ENCODE assay signal across 9 mouse cellular contexts in the genomic region with DNA sequence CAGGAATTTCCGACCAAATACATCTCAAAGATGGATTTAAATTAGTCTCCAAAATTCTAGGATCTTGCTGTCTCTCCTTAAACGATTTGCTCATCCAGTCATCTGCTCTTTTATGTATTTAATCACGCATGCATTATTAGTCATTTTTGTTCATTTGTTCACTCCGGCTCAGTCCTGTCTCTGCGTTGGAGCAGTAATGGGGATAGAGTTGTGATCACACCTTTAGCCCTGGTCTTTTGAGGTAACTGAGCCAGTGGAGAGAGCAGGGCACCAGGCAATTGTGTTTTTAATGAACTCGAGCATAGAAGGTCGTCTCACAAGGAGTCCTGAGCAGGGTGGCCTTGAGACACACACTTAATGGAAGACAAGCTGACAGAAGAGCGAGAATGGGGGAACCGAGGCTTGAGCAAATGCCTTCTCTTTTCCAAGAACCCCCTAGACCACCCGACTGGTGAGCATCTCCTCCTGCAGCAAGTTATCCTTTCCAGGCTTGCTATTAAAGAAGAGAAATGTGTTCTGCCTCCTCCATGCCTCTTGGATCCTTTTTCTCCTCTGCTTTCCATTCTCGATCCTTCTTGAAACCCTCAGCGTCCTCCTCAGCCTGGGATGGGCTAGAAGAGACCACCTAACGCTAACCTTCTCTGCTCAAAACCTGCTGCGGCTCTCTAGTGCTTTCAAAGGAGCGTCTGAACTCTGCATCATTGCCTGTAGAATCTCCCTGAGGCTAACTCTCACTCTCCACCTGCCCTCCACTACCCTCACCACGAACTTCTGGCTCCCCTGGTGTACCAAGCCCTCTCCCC. TPM values are rescaled to one million over a fixed set of nuclear protein-coding genes. Genes with fewer than 3 reads are reported as not detected.
DNase-seq lines count a peak whose midpoint lies in the region; ATAC-seq and TF ChIP-seq lines count a peak whose summit lies in the region.
"Had no signal": no experiment of that assay in that cellular context is flagged by ENCODE, and none has a peak within 500 bp of the region (broad histone marks: within the 10 kb centered on the region; RNA-seq: fewer than 3 reads in every experiment).

No protein-coding gene starts in this region.

- no peak overlapping the region for H3K27ac ChIP-seq in lung, embryonic 14.5 days (ENCODE audit: low read depth)
- no peak overlapping the region for H3K27ac ChIP-seq in embryonic fibroblast, embryonic 13.5 days (ENCODE audit: insufficient read depth, low read length)
- no peak overlapping the region for H3K27ac ChIP-seq in limb, embryonic 11.5 days (replicated peaks; ENCODE audit: low read depth, low read length)

- TF ChIP-seq POLR2A in embryonic fibroblast, embryonic 13.5 days (IDR thresholded peaks at IDR 0.05; ENCODE audit: low read depth, low read length): no peak

- no peak for DNase-seq in lung, embryonic 14.5 days
- no peak for DNase-seq in lung, postnatal 4 days
- DNase-seq in limb, embryonic 11.5 days (ENCODE audit: low spot score): no peak
- DNase-seq in splenic B cell, adult 2 months (ENCODE audit: low read depth, low spot score): peak; percentile 76
- DNase-seq in thymus, postnatal 4 days: no peak
- DNase-seq in kidney, adult 8-10 months: no peak
- DNase-seq in left cerebral cortex, postnatal 10 days (ENCODE audit: extremely low spot score in 1 of 2, low spot score in 2 of 2): no peak

- H3K4me1 ChIP-seq in lung, embryonic 14.5 days (ENCODE audit: insufficient read depth): no peaks in the 10 kb centered on the region
- no peaks in the 10 kb centered on the region for H3K4me1 ChIP-seq in embryonic fibroblast, embryonic 13.5 days (ENCODE audit: control insufficient read depth, insufficient read depth, low read length)
- H3K4me1 ChIP-seq in limb, embryonic 11.5 days (ENCODE audit: control insufficient read depth, insufficient read depth, low read length): no peaks in the 10 kb centered on the region

- H3K9ac ChIP-seq in lung, embryonic 14.5 days: peak overlapping the region; percentile 27
- H3K9ac ChIP-seq in limb, embryonic 11.5 days (ENCODE audit: low read length): no peak overlapping the region

- intact Hi-C loops in left cerebral cortex, postnatal 10 days (cut with DNase I): loop anchor here (1.0 kb wide), 1 partner anchor 42 kb away; no protein-coding TSS in a partner anchor

- TF ChIP-seq CTCF in lung, embryonic 14.5 days (IDR thresholded peaks at IDR 0.05; ENCODE audit: low read depth): no peak
- no peak for TF ChIP-seq CTCF in embryonic fibroblast, embryonic 13.5 days (IDR thresholded peaks at IDR 0.05; ENCODE audit: borderline replicate concordance, insufficient read depth, low read length)

- H3K4me3 ChIP-seq in lung, embryonic 14.5 days (ENCODE audit: low read depth, low read length): peak overlapping the region; percentile 39
- peak overlapping the region; percentile 15; the same call in 1 of the 2 replicates for H3K4me3 ChIP-seq in embryonic fibroblast, embryonic 13.5 days (ENCODE audit: insufficient read depth, low read length)
- peak overlapping the region; percentile 28; the same call in 1 of the 2 replicates for H3K4me3 ChIP-seq in limb, embryonic 11.5 days (ENCODE audit: low read depth, low read length)

- H3K27me3 ChIP-seq in lung, embryonic 14.5 days (ENCODE audit: insufficient read depth, low read length): peaks cover 50% of the 10 kb centered on the region
- peaks cover 52% of the 10 kb centered on the region for H3K27me3 ChIP-seq in limb, embryonic 11.5 days (ENCODE audit: control insufficient read depth, insufficient read depth, low read length)
- H3K27me3 ChIP-seq in splenic B cell, adult 2 months (ENCODE audit: control insufficient read depth, insufficient read depth, low read length, poor library complexity, severe bottlenecking): 0 out of 2 replicates have a peak, but pooled peaks cover 2% of the 10 kb centered on the region

- no peaks in the 10 kb centered on the region; the same call in 1 of the 2 replicates for H3K9me3 ChIP-seq in lung, embryonic 14.5 days (ENCODE audit: low read depth, low read length)
- H3K9me3 ChIP-seq in limb, embryonic 11.5 days (ENCODE audit: control insufficient read depth, low read length): no peaks in the 10 kb centered on the region

- H3K36me3 ChIP-seq in lung, embryonic 14.5 days (ENCODE audit: insufficient read depth): no peaks in the 10 kb centered on the region
- H3K36me3 ChIP-seq in limb, embryonic 11.5 days (ENCODE audit: control insufficient read depth, insufficient read depth, low read length): no peaks in the 10 kb centered on the region
- no peaks in the 10 kb centered on the region; the same call in 1 of the 2 replicates for H3K36me3 ChIP-seq in splenic B cell, adult 2 months (ENCODE audit: control insufficient read depth, insufficient read depth, low read length, poor library complexity, severe bottlenecking)

- 11% methylated on average over 16 of the region's 16 CpGs for WGBS in lung, embryonic 14.5 days
- WGBS in limb, embryonic 11.5 days: 11% methylated on average over 16 of the region's 16 CpGs

- no peak for ATAC-seq in lung, embryonic 14.5 days (ENCODE audit: insufficient read depth)
- no peak for ATAC-seq in limb, embryonic 11.5 days (ENCODE audit: insufficient number of reproducible peaks, low FRiP score, low TSS enrichment, low read depth)

- peak overlapping the region; percentile 54 for H3K4me2 ChIP-seq in lung, embryonic 14.5 days
- H3K4me2 ChIP-seq in limb, embryonic 11.5 days (ENCODE audit: low read depth, severe bottlenecking): peak overlapping the region; percentile 21; the same call in 1 of the 2 replicates

RNA-seq across cellular contexts. Expression of gene Fosb, which starts 8.2 kb away (rescaled TPM):
- polyA plus RNA-seq in lung, embryonic 14.5 days (2014; fragmentation: Nextera tagmentation; extraction: Ambion mirVana): not detected in 2 replicates
- 2.1 and 2.7 TPM in 2 replicates for polyA plus RNA-seq in embryonic fibroblast, embryonic 13.5 days (2011; ENCODE audit: insufficient read length, low read depth, missing spikeins)
- 0.06 TPM in 1 of 2 replicates, not detected in the other for polyA plus RNA-seq in limb, embryonic 11.5 days (2014; fragmentation: Nextera tagmentation; extraction: Ambion mirVana)
- total RNA-seq in left cerebral cortex, postnatal 10 days (2021): 1 to 10 TPM; 2.2 to 2.3 TPM

RNA-seq across cellular contexts. Expression of gene Rtn2, which starts 19.2 kb away (rescaled TPM):
- 8.0 and 9.1 TPM in 2 replicates for polyA plus RNA-seq in lung, embryonic 14.5 days (2014; fragmentation: Nextera tagmentation; extraction: Ambion mirVana)
- polyA plus RNA-seq in embryonic fibroblast, embryonic 13.5 days (2011; ENCODE audit: insufficient read length, low read depth, missing spikeins): 6.8 and 7.8 TPM in 2 replicates
- 9.0 and 10.0 TPM in 2 replicates for polyA plus RNA-seq in limb, embryonic 11.5 days (2014; fragmentation: Nextera tagmentation; extraction: Ambion mirVana)
- total RNA-seq in left cerebral cortex, postnatal 10 days (2021): 100 to 1,000 TPM; 145 to 151 TPM

RNA-seq across cellular contexts. Expression of gene Ppm1n, which starts 21.8 kb away (rescaled TPM):
- polyA plus RNA-seq in lung, embryonic 14.5 days (2014; fragmentation: Nextera tagmentation; extraction: Ambion mirVana): not detected in 2 replicates
- polyA plus RNA-seq in embryonic fibroblast, embryonic 13.5 days (2011; ENCODE audit: insufficient read length, low read depth, missing spikeins): not detected in 2 replicates
- polyA plus RNA-seq in limb, embryonic 11.5 days (2014; fragmentation: Nextera tagmentation; extraction: Ambion mirVana): 0.24 TPM in 1 of 2 replicates, not detected in the other
- under 1 TPM; 0.34 to 0.49 TPM for total RNA-seq in left cerebral cortex, postnatal 10 days (2021)
- total RNA-seq: adrenal gland, adult 8-10 months had no signal

RNA-seq across cellular contexts. Expression of gene Vasp, which starts 30.0 kb away (rescaled TPM):
- polyA plus RNA-seq in lung, embryonic 14.5 days (2014; fragmentation: Nextera tagmentation; extraction: Ambion mirVana): 88.9 and 95.3 TPM in 2 replicates
- polyA plus RNA-seq in embryonic fibroblast, embryonic 13.5 days (2011; ENCODE audit: insufficient read length, low read depth, missing spikeins): 161 and 186 TPM in 2 replicates
- 62.3 and 65.6 TPM in 2 replicates for polyA plus RNA-seq in limb, embryonic 11.5 days (2014; fragmentation: Nextera tagmentation; extraction: Ambion mirVana)
- total RNA-seq in left cerebral cortex, postnatal 10 days (2021): 10 to 100 TPM; 23.1 to 23.5 TPM

RNA-seq across cellular contexts. Expression of gene Ercc1, which starts 42.9 kb away (rescaled TPM):
- polyA plus RNA-seq in lung, embryonic 14.5 days (2014; fragmentation: Nextera tagmentation; extraction: Ambion mirVana): 88.6 and 90.5 TPM in 2 replicates
- 44.9 and 52.2 TPM in 2 replicates for polyA plus RNA-seq in embryonic fibroblast, embryonic 13.5 days (2011; ENCODE audit: insufficient read length, low read depth, missing spikeins)
- 104 and 114 TPM in 2 replicates for polyA plus RNA-seq in limb, embryonic 11.5 days (2014; fragmentation: Nextera tagmentation; extraction: Ambion mirVana)
- 10 to 100 TPM; 38.5 to 50.6 TPM for total RNA-seq in left cerebral cortex, postnatal 10 days (2021)
